Mouse (Mus musculus) limb, embryonic 14.5 days (tissue): ENCODE data around the gene Arhgdia. TPM values are rescaled to one million over a fixed set of nuclear protein-coding genes. Genes with fewer than 3 reads are reported as not detected.

Experiments
- ATAC-seq: fragments of 200-750 bp; cut with Nextera tagmentation; 2 replicates; pipeline ENCODE4 v1.8.0; 2017; ENCODE audit warnings: low read depth, moderate number of reproducible peaks, moderate TSS enrichment; ENCODE audit not compliant: low FRiP score
- DNase-seq: peaks from one replicate; pipeline ENCODE4 v3.0.0-alpha.2; 2015; ENCODE audit warnings: low spot score
- H3K27ac ChIP-seq: fragments of 300-500 bp; sonication (generic); replicated peaks from 2 replicates; pipeline ENCODE4 v1.5.1; 2014; ENCODE audit warnings: low read depth, mild to moderate bottlenecking, low read length, moderate library complexity, mixed read lengths
- H3K27me3 ChIP-seq: fragments of 300-500 bp; sonication (generic); 2 replicates; pipeline ENCODE4 v1.6.1; 2014; ENCODE audit warnings: low read length, mixed read lengths; ENCODE audit not compliant: control insufficient read depth, insufficient read depth
- H3K36me3 ChIP-seq: fragments of 300-500 bp; sonication (generic); 2 replicates; pipeline ENCODE4 v1.6.1; 2014; ENCODE audit warnings: mild to moderate bottlenecking, low read length, moderate library complexity, mixed read lengths; ENCODE audit not compliant: control insufficient read depth, insufficient read depth
- H3K4me1 ChIP-seq: fragments of 300-500 bp; sonication (generic); 2 replicates; pipeline ENCODE4 v1.6.1; 2014; ENCODE audit warnings: antibody characterized with exemption, low read length, mixed read lengths; ENCODE audit not compliant: control insufficient read depth, insufficient read depth
- H3K4me2 ChIP-seq: fragments of 300-500 bp; sonication (generic); replicated peaks from 2 replicates; pipeline ENCODE4 v1.6.1; 2014; ENCODE audit warnings: low read depth, mild to moderate bottlenecking, low read length, moderate library complexity; ENCODE audit not compliant: severe bottlenecking
- H3K4me3 ChIP-seq: fragments of 300-500 bp; sonication (generic); replicated peaks from 2 replicates; pipeline ENCODE4 v1.5.1; 2014; ENCODE audit warnings: low read length
- H3K9ac ChIP-seq: fragments of 300-500 bp; sonication (generic); 2 replicates; pipeline ENCODE4 v1.6.1; 2014; ENCODE audit warnings: mild to moderate bottlenecking, low read depth, low read length, moderate library complexity; ENCODE audit not compliant: severe bottlenecking
- H3K9me3 ChIP-seq: fragments of 300-500 bp; sonication (generic); 2 replicates; pipeline ENCODE4 v1.6.1; 2016; ENCODE audit warnings: low read length; ENCODE audit not compliant: control insufficient read depth
- POLR2A ChIP-seq: fragments of 200-500 bp; IDR thresholded peaks from 2 replicates; pipeline ENCODE4 v1.8.0; 2012; ENCODE audit warnings: inconsistent platforms, mild to moderate bottlenecking, moderate library complexity, borderline replicate concordance; ENCODE audit not compliant: insufficient read depth, insufficient read length; ENCODE audit errors: extremely low read depth
- WGBS: fragments of 180-500 bp; shearing (Covaris S2); extraction: QIAGEN DNeasy Blood & Tissue Kit; methylation state at CpG from one replicate; pipeline ENCODE4 v1.1.7; 2014; 5-methylcytosine and 5-hydroxymethylcytosine counted together
- polyA plus RNA-seq, 2 experiments: library from polyadenylated mRNA; depleted of rRNA in 1 of 2; stranded (reverse) in 1 of 2; unstranded in 1 of 2; fragments of >200 nt; fragmentation: Nextera tagmentation in 1 of 2; extraction: Ambion mirVana in 1 of 2; gene quantifications; 2 replicates each; pipeline versions ENCODE4 v1.2.1 to v1.2.3; 2012 to 2014

Arhgdia gene
- polyA plus RNA-seq, 2 experiments, result 566 to 610 TPM

GRCm38 (mm10) chr11:120548786-120549167 is 32.6 kb downstream of the Arhgdia start:
- no peak for ATAC-seq
- Histone ChIP-seq H3K36me3 (peaks cover 15% of the 10 kb centered on the region), H3K9ac (peak overlapping the region; percentile 98), H3K9me3 (no peaks in the 10 kb centered on the region), H3K4me3 (peak overlapping the region; percentile 98), H3K27ac (peak overlapping the region; percentile 90), H3K4me2 (peak overlapping the region; percentile 67), H3K27me3 (no peaks in the 10 kb centered on the region), H3K4me1 (peaks cover 12% of the 10 kb centered on the region)
- WGBS, result 22% methylated on average over 7 of the region's 7 CpGs
- DNase-seq, result no peak
- no peak for TF ChIP-seq POLR2A

- TF ChIP-seq POLR2A, result no peak
- H3K9me3 ChIP-seq, result no peaks in the 10 kb centered on the region
- DNase-seq (no peak), ATAC-seq (no peak)
- no peak overlapping the region for H3K27ac ChIP-seq
- 89% methylated on average over 3 of the region's 3 CpGs for WGBS
- peak overlapping the region; percentile 67 for H3K4me2 ChIP-seq
- no peaks in the 10 kb centered on the region for H3K27me3 ChIP-seq
- peak overlapping the region; percentile 98; the same call in 1 of the 2 replicates for H3K9ac ChIP-seq
- H3K36me3 ChIP-seq, result peaks cover 20% of the 10 kb centered on the region
- H3K4me1 ChIP-seq, result peaks cover 12% of the 10 kb centered on the region
- H3K4me3 ChIP-seq, result peak overlapping the region; percentile 98
These were observed 33.2 kb downstream of the Arhgdia start for GRCm38 (mm10) chr11:120548214-120548613.

- H3K4me2 ChIP-seq, result no peak overlapping the region
- no peak for TF ChIP-seq POLR2A
- peaks cover 28% of the 10 kb centered on the region for H3K36me3 ChIP-seq
- no peaks in the 10 kb centered on the region for H3K27me3 ChIP-seq
- 0 out of 2 replicates have a peak overlapping the region, but pooled peaks have one; percentile 98 for H3K9ac ChIP-seq
- H3K9me3 ChIP-seq, result no peaks in the 10 kb centered on the region
- no peak overlapping the region for H3K4me3 ChIP-seq
- ATAC-seq (no peak), DNase-seq (no peak)
- H3K27ac ChIP-seq, result no peak overlapping the region
- whole genome bisulfite sequencing, result 61% methylated on average over 2 of the region's 2 CpGs
- peaks cover 12% of the 10 kb centered on the region for H3K4me1 ChIP-seq
These were observed 34.0 kb downstream of the Arhgdia start for GRCm38 (mm10) chr11:120547469-120547868.

DNA sequence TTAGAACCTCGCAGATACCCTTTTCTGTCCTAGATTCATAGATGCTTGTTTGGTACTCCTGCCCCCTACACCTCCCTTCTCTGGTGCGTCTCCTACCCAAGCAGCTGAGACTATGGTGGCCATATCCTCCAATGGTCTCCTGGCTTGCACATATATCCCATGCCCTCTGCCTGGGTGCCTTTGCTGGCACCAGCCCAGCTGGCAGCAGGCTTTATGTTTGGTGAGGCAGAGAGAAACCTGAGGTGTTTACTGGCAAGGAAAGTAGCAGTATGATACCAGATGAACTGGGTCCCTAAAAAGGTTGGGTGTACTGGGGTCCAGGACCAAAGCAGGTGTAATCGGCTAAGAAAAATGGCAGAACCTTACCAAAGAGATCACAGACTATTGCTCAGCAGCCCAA is 35.5 kb downstream of the Arhgdia start:
- ATAC-seq (no peak), DNase-seq (no peak)
- no peak overlapping the region for H3K9ac ChIP-seq
- no peak overlapping the region for H3K27ac ChIP-seq
- 96% methylated on average over 3 of the region's 3 CpGs for WGBS
- H3K36me3 ChIP-seq, result peaks cover 40% of the 10 kb centered on the region
- no peaks in the 10 kb centered on the region for H3K27me3 ChIP-seq
- H3K4me3 ChIP-seq, result no peak overlapping the region
- no peaks in the 10 kb centered on the region for H3K9me3 ChIP-seq
- H3K4me1 ChIP-seq, result peaks cover 12% of the 10 kb centered on the region
- no peak for TF ChIP-seq POLR2A
- no peak overlapping the region for H3K4me2 ChIP-seq

- WGBS, result 80% methylated on average over 6 of the region's 6 CpGs
- no peak overlapping the region for H3K4me2 ChIP-seq
- no peak for TF ChIP-seq POLR2A
These were observed 39.0 kb downstream of the Arhgdia start for GRCm38 (mm10) chr11:120542376-120542775.

DNA sequence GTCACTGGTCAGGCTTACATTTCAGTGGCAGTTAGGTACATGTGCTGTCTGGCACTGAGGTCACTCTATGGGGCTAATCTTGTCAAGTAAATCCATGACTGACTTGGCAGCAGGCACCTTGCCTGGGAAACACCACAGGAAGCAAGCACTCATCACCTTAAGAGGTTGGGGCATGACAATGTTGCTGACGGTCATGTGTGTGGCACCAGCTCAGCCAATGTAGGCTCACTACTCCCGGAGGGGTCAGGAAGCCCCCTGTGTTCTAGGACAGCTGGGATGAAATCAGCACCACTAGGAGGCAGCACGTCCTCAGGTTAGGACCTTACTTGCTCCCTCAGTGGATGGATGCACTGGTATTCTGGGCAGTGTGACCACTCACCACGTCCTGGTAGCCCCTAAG is 39.5 kb downstream of the Arhgdia start:
- DNase-seq (no peak), ATAC-seq (no peak)
- Histone ChIP-seq H3K4me3 (no peak overlapping the region), H3K27ac (no peak overlapping the region), H3K4me1 (peaks cover 16% of the 10 kb centered on the region), H3K4me2 (no peak overlapping the region), H3K9me3 (no peaks in the 10 kb centered on the region), H3K36me3 (peaks cover 40% of the 10 kb centered on the region), H3K9ac (no peak overlapping the region), H3K27me3 (no peaks in the 10 kb centered on the region)
- no peak for TF ChIP-seq POLR2A
- 47% methylated on average over 4 of the region's 4 CpGs for WGBS

More at GRCm38 (mm10) chr11:120542376-120542775, 39.0 kb downstream of the Arhgdia start:
- Histone ChIP-seq H3K36me3 (peaks cover 40% of the 10 kb centered on the region), H3K27ac (no peak overlapping the region), H3K27me3 (no peaks in the 10 kb centered on the region), H3K4me1 (peaks cover 16% of the 10 kb centered on the region), H3K9ac (no peak overlapping the region), H3K4me3 (no peak overlapping the region), H3K9me3 (no peaks in the 10 kb centered on the region)
- no peak for ATAC-seq
- no peak for DNase-seq
